In genomic region chr16:13360208-13360607, GRCm38 (mm10) we compare ENCODE assay signal across 12 mouse cellular contexts.
DNase-seq lines count a peak whose midpoint lies in the region; ATAC-seq and TF ChIP-seq lines count a peak whose summit lies in the region.
"Had no signal": no experiment of that assay in that cellular context is flagged by ENCODE, and none has a peak within 500 bp of the region (broad histone marks: within the 10 kb centered on the region; RNA-seq: fewer than 3 reads in every experiment).

No protein-coding gene starts in this region.

- H3K9ac ChIP-seq in embryonic facial prominence, embryonic 13.5 days, result 0 out of 2 replicates have a peak overlapping the region, but pooled peaks have one; percentile 22
- H3K9ac ChIP-seq in heart, embryonic 16.5 days (ENCODE audit: low read length), result no peak overlapping the region
- no peak overlapping the region for H3K9ac ChIP-seq in neural tube, embryonic 14.5 days (replicated peaks; ENCODE audit: low read depth, low read length)
- H3K9ac ChIP-seq: kidney, embryonic 15.5 days had no signal

- H3K27ac ChIP-seq in embryonic facial prominence, embryonic 13.5 days, result no peak overlapping the region
- H3K27ac ChIP-seq in embryonic facial prominence, embryonic 10.5 days (replicated peaks), result no peak overlapping the region
- 0 out of 2 replicates have a peak overlapping the region, but pooled peaks have one; percentile 8 for H3K27ac ChIP-seq in heart, embryonic 16.5 days (ENCODE audit: low read length)
- H3K27ac ChIP-seq in left cerebral cortex, adult 2 months, result peak overlapping the region; percentile 94
- no peak overlapping the region for H3K27ac ChIP-seq in neural tube, embryonic 14.5 days (ENCODE audit: low read depth, low read length)

- no peak for DNase-seq in embryonic facial prominence, embryonic 10.5 days (ENCODE audit: low spot score)
- DNase-seq in heart, postnatal 36 days, result no peak
- DNase-seq in left cerebral cortex, adult 2 months (ENCODE audit: extremely low spot score in 1 of 2, low spot score in 2 of 2), result no peak
- no peak for DNase-seq in left cerebral cortex, postnatal 10 days (ENCODE audit: extremely low spot score in 1 of 2, low spot score in 2 of 2)
- no peak for DNase-seq in kidney, postnatal 4 days
- DNase-seq: adrenal gland, postnatal 25 days; gastrocnemius, postnatal 14 days had no signal

- H3K9me3 ChIP-seq in embryonic facial prominence, embryonic 13.5 days, result no peaks in the 10 kb centered on the region
- H3K9me3 ChIP-seq in embryonic facial prominence, embryonic 10.5 days, result no peaks in the 10 kb centered on the region
- no peaks in the 10 kb centered on the region for H3K9me3 ChIP-seq in heart, embryonic 16.5 days (replicated peaks; ENCODE audit: control insufficient read depth, low read length)
- H3K9me3 ChIP-seq in neural tube, embryonic 14.5 days (ENCODE audit: control insufficient read depth, low read length), result no peaks in the 10 kb centered on the region
- H3K9me3 ChIP-seq: kidney, embryonic 15.5 days had no signal

- ATAC-seq in embryonic facial prominence, embryonic 13.5 days (ENCODE audit: insufficient number of reproducible peaks, insufficient read depth, low FRiP score, low TSS enrichment, low read depth), result no peak
- ATAC-seq in heart, embryonic 16.5 days (replicated peaks; ENCODE audit: extremely low read depth, insufficient read depth, low FRiP score), result no peak
- no peak for ATAC-seq in neural tube, embryonic 14.5 days (ENCODE audit: low read depth)

- no peak for TF ChIP-seq CTCF in left cerebral cortex, adult 2 months (IDR thresholded peaks at IDR 0.05)

- H3K4me1 ChIP-seq in embryonic facial prominence, embryonic 13.5 days, result peaks cover 40% of the 10 kb centered on the region
- peaks cover 35% of the 10 kb centered on the region for H3K4me1 ChIP-seq in embryonic facial prominence, embryonic 10.5 days
- H3K4me1 ChIP-seq in heart, embryonic 16.5 days (ENCODE audit: control insufficient read depth, insufficient read depth, low read length), result peaks cover 37% of the 10 kb centered on the region
- no peaks in the 10 kb centered on the region for H3K4me1 ChIP-seq in neural tube, embryonic 14.5 days (ENCODE audit: control insufficient read depth, insufficient read depth, low read length)

- no peak overlapping the region for H3K4me2 ChIP-seq in embryonic facial prominence, embryonic 13.5 days
- H3K4me2 ChIP-seq in heart, embryonic 16.5 days (ENCODE audit: low read depth, low read length), result peak overlapping the region; percentile 0; the same call in 1 of the 2 replicates
- H3K4me2 ChIP-seq in neural tube, embryonic 14.5 days (ENCODE audit: low read depth, low read length), result peak overlapping the region; percentile 11; the same call in 1 of the 2 replicates
- H3K4me2 ChIP-seq: kidney, embryonic 15.5 days had no signal

- intact Hi-C loops in heart, postnatal 36 days (cut with DNase I), result no loop called here
- intact Hi-C loops in left cerebral cortex, adult 2 months (cut with DNase I), result no loop called here
- intact Hi-C loops in left cerebral cortex, postnatal 10 days (cut with DNase I), result no loop called here

- H3K27me3 ChIP-seq in embryonic facial prominence, embryonic 13.5 days, result no peaks in the 10 kb centered on the region
- H3K27me3 ChIP-seq in embryonic facial prominence, embryonic 10.5 days (replicated peaks; ENCODE audit: low read depth, poor library complexity, severe bottlenecking), result no peaks in the 10 kb centered on the region
- no peaks in the 10 kb centered on the region for H3K27me3 ChIP-seq in heart, embryonic 16.5 days (ENCODE audit: control insufficient read depth, insufficient read depth, low read length)
- H3K27me3 ChIP-seq in neural tube, embryonic 14.5 days (ENCODE audit: control insufficient read depth, insufficient read depth, low read length), result no peaks in the 10 kb centered on the region
- H3K27me3 ChIP-seq: CH12.LX; kidney, embryonic 15.5 days had no signal

- no peak overlapping the region for H3K4me3 ChIP-seq in embryonic facial prominence, embryonic 13.5 days
- H3K4me3 ChIP-seq in embryonic facial prominence, embryonic 10.5 days, result no peak overlapping the region
- no peak overlapping the region for H3K4me3 ChIP-seq in heart, embryonic 16.5 days (ENCODE audit: low read length)
- peak overlapping the region; percentile 70 for H3K4me3 ChIP-seq in left cerebral cortex, adult 2 months
- H3K4me3 ChIP-seq in neural tube, embryonic 14.5 days (ENCODE audit: low read depth, low read length), result no peak overlapping the region
- H3K4me3 ChIP-seq: kidney, embryonic 15.5 days had no signal

- H3K36me3 ChIP-seq in embryonic facial prominence, embryonic 13.5 days, result no peaks in the 10 kb centered on the region
- no peaks in the 10 kb centered on the region for H3K36me3 ChIP-seq in embryonic facial prominence, embryonic 10.5 days (replicated peaks)
- no peaks in the 10 kb centered on the region for H3K36me3 ChIP-seq in heart, embryonic 16.5 days (ENCODE audit: control insufficient read depth, insufficient read depth)
- no peaks in the 10 kb centered on the region for H3K36me3 ChIP-seq in neural tube, embryonic 14.5 days (ENCODE audit: control insufficient read depth, insufficient read depth, low read length)
- H3K36me3 ChIP-seq: kidney, embryonic 15.5 days had no signal

Comparison
In these comparisons a context has a peak if more than half of its experiments do, and no peak if none do; other contexts are left out.
1. H3K27ac ChIP-seq: peak in heart, embryonic 16.5 days (single experiment) and left cerebral cortex, adult 2 months (single experiment); none in embryonic facial prominence, embryonic 13.5 days (single experiment), embryonic facial prominence, embryonic 10.5 days (single experiment) and neural tube, embryonic 14.5 days (single experiment).